Mouse (Mus musculus) neural tube, embryonic 12.5 days (tissue): ENCODE measurements at regions not wholly inside any gene's neighbourhood (a gene's known extent, or its start where the extent isn't known, plus 50 kb on each side); places are given as distances from the start of the nearest gene placed in this dataset.

Experiments used
- ATAC-seq: fragments of 200-750 bp; cut with Nextera tagmentation; 2 replicates; pipeline ENCODE4 v1.8.0; 2017; ENCODE audit warnings: low read depth, mild to moderate bottlenecking, moderate TSS enrichment, moderate library complexity; ENCODE audit not compliant: low FRiP score
- H3K27ac ChIP-seq: fragments of 300-500 bp; sonication (generic); 2 replicates; pipeline ENCODE4 v1.5.1; 2016
- H3K27me3 ChIP-seq: fragments of 300-500 bp; sonication (generic); replicated peaks from 2 replicates; pipeline ENCODE4 v1.6.1; 2016; ENCODE audit warnings: mild to moderate bottlenecking
- H3K36me3 ChIP-seq: fragments of 300-500 bp; sonication (generic); 2 replicates; pipeline ENCODE4 v1.6.1; 2016; ENCODE audit warnings: mild to moderate bottlenecking
- H3K4me1 ChIP-seq: fragments of 300-500 bp; sonication (generic); 2 replicates; pipeline ENCODE4 v1.6.1; 2016
- H3K4me2 ChIP-seq: fragments of 300-500 bp; sonication (generic); replicated peaks from 2 replicates; pipeline ENCODE4 v1.6.1; 2016; ENCODE audit warnings: mild to moderate bottlenecking
- H3K4me3 ChIP-seq: fragments of 300-500 bp; sonication (generic); 2 replicates; pipeline ENCODE4 v1.5.1; 2016
- H3K9ac ChIP-seq: fragments of 300-500 bp; sonication (generic); 2 replicates; pipeline ENCODE4 v1.6.1; 2016; ENCODE audit warnings: mild to moderate bottlenecking
- H3K9me3 ChIP-seq: fragments of 300-500 bp; sonication (generic); 2 replicates; pipeline ENCODE4 v1.6.1; 2016; ENCODE audit warnings: mild to moderate bottlenecking
- WGBS: fragments of 180-500 bp; shearing (Covaris S2); methylation state at CpG from one replicate; pipeline ENCODE4 v1.1.7; 2016; 5-methylcytosine and 5-hydroxymethylcytosine counted together

DNA sequence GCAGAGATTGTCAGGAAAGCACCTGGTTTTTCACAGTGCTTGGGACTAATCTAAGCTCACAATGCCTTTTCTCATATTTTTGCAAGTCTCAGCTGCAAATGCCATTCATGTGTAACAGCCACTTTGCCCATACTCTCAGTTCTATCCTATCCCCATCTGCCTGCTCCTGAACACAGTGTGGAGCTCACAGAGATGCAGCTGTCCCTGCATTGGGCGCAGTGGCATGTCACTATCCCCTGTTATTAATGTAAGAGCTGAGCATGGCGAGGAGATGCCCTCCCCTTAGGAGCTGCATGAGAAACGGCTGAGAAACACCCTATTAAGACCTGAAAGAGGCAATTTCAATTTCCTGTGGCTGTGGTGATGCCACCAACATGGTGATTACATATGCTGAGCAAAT is 1341.1 kb downstream of the Gsdmc2 start:
- ATAC-seq = no peak
- Histone ChIP-seq H3K4me2 (no peak overlapping the region), H3K36me3 (no peaks in the 10 kb centered on the region), H3K4me1 (no peaks in the 10 kb centered on the region), H3K4me3 (no peak overlapping the region), H3K27ac (no peak overlapping the region), H3K27me3 (no peaks in the 10 kb centered on the region), H3K9ac (no peak overlapping the region), H3K9me3 (no peaks in the 10 kb centered on the region)
- WGBS = 69% methylated on average over 3 of the region's 3 CpGs

DNA sequence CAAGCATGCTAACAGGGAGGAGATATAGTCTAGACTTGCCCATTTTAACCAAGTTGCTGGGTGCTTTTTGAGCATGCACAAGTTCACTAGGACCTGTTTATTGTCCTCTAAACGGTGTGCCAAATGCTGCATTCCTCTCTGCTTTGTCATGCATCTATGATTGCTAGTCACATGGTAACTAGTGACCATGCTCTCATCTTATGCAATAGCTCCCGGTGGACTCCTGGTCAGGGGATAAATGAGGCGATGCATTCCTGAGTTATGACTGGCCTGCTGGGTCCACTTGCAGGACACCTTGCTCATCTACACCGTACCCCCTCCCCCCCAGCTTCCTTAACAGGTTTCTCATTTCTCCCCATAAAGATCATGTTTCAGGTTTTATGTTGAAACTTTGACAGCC is 1344.0 kb downstream of the Gsdmc2 start:
- Histone ChIP-seq H3K27ac (no peak overlapping the region), H3K9me3 (no peaks in the 10 kb centered on the region), H3K4me2 (no peak overlapping the region), H3K4me1 (peaks cover 4% of the 10 kb centered on the region; the same call in 1 of the 2 replicates), H3K4me3 (no peak overlapping the region), H3K36me3 (no peaks in the 10 kb centered on the region), H3K9ac (no peak overlapping the region), H3K27me3 (no peaks in the 10 kb centered on the region)
- WGBS = 57% methylated on average over 4 of the region's 4 CpGs
- no peak for ATAC-seq

DNA sequence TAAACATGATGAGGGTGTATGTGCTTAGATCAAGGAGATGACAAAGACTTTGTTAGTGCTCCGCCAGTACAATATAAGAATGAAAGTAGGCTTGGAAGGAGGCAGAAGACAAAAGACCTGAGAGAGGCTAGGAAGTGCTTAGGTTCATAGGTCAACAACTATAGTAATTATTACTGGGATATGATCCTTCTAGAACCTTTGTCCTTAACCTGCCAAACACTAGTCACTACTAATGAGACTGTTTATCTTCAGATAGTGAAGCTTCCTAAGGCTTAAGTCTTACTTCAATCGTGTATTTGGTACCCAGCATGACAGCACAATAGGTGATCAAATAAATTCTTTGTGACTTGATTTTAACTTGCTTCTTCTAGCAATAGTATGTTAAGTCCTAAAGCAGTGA is 1344.5 kb downstream of the Gsdmc2 start:
- H3K9me3 ChIP-seq = no peaks in the 10 kb centered on the region
- H3K4me3 ChIP-seq = no peak overlapping the region
- H3K9ac ChIP-seq = no peak overlapping the region
- H3K4me1 ChIP-seq = peaks cover 5% of the 10 kb centered on the region; the same call in 1 of the 2 replicates
- no peaks in the 10 kb centered on the region for H3K36me3 ChIP-seq
- WGBS = 83% methylated on average over 2 of the region's 2 CpGs
- H3K27ac ChIP-seq = no peak overlapping the region
- H3K27me3 ChIP-seq = no peaks in the 10 kb centered on the region
- no peak overlapping the region for H3K4me2 ChIP-seq
- ATAC-seq = no peak

DNA sequence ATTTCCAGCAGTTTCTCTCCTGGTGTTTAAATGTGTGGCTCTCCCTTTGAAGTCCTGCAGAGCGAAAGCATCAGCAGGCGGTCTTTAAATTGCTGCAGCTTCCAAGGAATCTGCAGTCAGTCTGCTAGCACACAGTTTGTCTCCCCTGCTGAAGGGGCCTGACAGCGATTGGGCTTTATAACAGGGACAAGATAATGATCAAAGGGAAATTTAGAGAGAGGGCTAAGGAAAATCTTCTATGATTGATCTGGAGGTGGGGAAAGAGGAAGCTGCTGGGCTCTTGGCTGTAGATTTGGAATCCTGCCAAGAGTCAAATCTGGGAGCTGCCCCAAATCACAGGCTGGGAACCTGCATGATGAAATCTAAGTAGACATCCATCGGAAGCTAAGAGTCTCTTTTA is 1348.8 kb downstream of the Gsdmc2 start:
- WGBS = 8% methylated on average over 4 of the region's 4 CpGs
- Histone ChIP-seq H3K4me1 (peaks cover 5% of the 10 kb centered on the region; the same call in 1 of the 2 replicates), H3K9me3 (no peaks in the 10 kb centered on the region), H3K27ac (no peak overlapping the region), H3K4me2 (no peak overlapping the region), H3K27me3 (no peaks in the 10 kb centered on the region), H3K36me3 (no peaks in the 10 kb centered on the region), H3K4me3 (no peak overlapping the region), H3K9ac (no peak overlapping the region)
- ATAC-seq = no peak

DNA sequence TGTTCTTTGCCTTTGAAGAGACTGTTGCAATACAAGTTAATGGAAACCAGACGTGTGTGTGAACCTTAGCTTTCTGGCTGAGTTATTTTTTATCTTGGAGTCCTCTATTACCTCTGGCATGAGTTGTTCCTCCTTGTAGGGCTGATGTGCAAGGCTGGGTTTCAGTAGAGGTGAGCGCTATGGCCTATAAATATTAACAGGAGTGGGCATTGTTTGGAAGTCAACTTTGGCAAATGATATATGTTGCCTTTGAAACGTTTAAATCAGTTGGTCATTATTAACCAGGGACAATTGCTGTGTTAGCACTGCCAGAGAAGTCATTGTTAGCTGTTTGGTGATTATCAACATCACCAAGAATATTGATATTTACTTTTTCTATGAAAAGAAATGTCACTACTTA is 1352.6 kb downstream of the Gsdmc2 start:
- Histone ChIP-seq H3K4me2 (no peak overlapping the region), H3K4me1 (peaks cover 5% of the 10 kb centered on the region; the same call in 1 of the 2 replicates), H3K9me3 (no peaks in the 10 kb centered on the region), H3K36me3 (no peaks in the 10 kb centered on the region), H3K4me3 (no peak overlapping the region), H3K9ac (no peak overlapping the region), H3K27ac (no peak overlapping the region), H3K27me3 (no peaks in the 10 kb centered on the region)
- 35% methylated on average over 3 of the region's 3 CpGs for whole genome bisulfite sequencing
- ATAC-seq = no peak

DNA sequence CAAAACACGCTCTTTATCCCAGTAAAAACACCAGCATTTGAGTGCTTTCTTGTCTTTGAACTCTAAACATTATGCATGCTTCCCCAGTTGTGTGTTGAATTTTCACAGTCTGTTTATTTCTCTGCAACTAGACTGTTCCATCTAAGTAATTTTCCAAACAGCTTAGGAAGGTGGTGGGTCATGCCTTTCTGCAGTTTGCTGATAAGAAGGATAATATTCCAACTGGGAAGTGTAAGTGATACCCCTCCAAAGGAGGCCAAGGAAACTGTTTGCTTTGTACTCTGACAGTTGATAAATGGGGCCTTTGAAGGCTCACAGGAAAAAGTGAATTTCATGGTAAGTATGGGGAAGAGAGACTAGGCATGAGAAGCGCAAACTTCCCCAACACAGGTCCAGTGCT is 1354.4 kb downstream of the Gsdmc2 start:
- H3K36me3 ChIP-seq = no peaks in the 10 kb centered on the region
- no peaks in the 10 kb centered on the region for H3K27me3 ChIP-seq
- no peak overlapping the region for H3K9ac ChIP-seq
- no peaks in the 10 kb centered on the region for H3K9me3 ChIP-seq
- H3K4me1 ChIP-seq = no peaks in the 10 kb centered on the region
- H3K4me3 ChIP-seq = no peak overlapping the region
- H3K27ac ChIP-seq = no peak overlapping the region
- WGBS = 65% methylated on average over 2 of the region's 2 CpGs
- ATAC-seq = no peak
- no peak overlapping the region for H3K4me2 ChIP-seq

DNA sequence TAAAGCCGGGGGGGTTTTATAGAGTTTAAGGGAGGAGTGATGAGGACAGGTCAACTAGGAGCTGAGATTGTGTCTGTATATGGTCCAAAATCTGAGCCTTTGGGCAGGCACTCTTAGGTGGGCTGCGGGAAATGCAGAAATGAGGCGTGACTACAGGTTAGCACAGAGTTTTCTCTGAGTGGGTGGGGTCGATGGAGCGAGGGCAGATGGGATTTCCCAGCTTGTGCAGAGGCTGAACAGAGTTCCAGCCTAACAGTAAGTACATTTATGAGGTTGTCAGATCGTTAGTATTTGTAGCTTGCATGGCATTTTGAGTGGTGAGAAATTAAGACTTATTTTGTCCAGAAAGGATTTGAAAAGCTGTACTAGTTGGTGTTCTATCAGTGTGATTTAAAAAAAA is 1358.4 kb downstream of the Gsdmc2 start:
- Histone ChIP-seq H3K27ac (no peak overlapping the region), H3K9me3 (no peaks in the 10 kb centered on the region), H3K4me2 (no peak overlapping the region), H3K9ac (no peak overlapping the region), H3K4me3 (no peak overlapping the region), H3K36me3 (no peaks in the 10 kb centered on the region), H3K4me1 (no peaks in the 10 kb centered on the region), H3K27me3 (no peaks in the 10 kb centered on the region)
- WGBS = 85% methylated on average over 6 of the region's 6 CpGs
- ATAC-seq = no peak

DNA sequence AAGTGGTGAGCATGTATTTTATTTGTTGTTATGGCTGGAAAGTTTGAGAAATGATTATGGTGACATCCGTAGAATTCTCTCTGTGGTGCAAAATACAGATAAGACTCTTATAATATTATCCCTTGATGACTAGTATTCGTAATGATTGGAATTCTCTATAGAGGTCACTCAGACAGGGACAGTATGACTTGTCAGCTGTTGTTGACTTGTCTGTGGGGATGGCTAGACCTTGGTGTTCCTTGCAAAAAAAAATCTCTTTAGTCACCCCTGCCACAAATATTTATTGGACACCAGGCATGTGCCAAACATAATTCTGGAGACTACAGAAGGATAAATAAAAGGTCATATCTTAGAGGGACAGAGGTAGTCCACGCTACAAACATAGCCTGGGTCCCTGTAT is 1360.6 kb downstream of the Gsdmc2 start:
- no peaks in the 10 kb centered on the region for H3K9me3 ChIP-seq
- H3K27me3 ChIP-seq = no peaks in the 10 kb centered on the region
- H3K4me1 ChIP-seq = no peaks in the 10 kb centered on the region
- H3K4me2 ChIP-seq = no peak overlapping the region
- 94% methylated on average over 3 of the region's 3 CpGs for WGBS
- ATAC-seq = no peak
- H3K4me3 ChIP-seq = no peak overlapping the region
- no peak overlapping the region for H3K27ac ChIP-seq
- H3K9ac ChIP-seq = no peak overlapping the region
- no peaks in the 10 kb centered on the region for H3K36me3 ChIP-seq

DNA sequence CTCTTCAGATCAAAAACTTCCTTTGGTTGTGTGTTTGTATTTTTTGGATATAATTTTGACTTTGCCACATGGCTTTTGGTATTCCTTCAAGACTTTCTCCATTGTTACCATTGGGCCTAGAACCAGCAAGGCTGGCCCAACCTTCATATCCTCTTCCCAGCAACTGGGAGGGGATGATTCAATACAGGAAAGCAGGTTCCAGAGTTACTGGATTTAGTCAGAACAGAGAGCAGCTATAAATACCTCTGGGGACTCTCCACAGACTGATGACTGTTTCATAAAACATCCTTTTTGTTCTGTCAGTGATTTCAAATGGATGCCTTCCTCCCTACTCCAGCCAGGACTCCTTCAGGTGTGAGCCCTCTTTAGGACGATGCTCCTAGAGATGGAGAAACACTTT is 1361.4 kb downstream of the Gsdmc2 start:
- ATAC-seq = no peak
- 86% methylated on average over 1 of the region's 1 CpGs for WGBS
- no peak overlapping the region for H3K9ac ChIP-seq

DNA sequence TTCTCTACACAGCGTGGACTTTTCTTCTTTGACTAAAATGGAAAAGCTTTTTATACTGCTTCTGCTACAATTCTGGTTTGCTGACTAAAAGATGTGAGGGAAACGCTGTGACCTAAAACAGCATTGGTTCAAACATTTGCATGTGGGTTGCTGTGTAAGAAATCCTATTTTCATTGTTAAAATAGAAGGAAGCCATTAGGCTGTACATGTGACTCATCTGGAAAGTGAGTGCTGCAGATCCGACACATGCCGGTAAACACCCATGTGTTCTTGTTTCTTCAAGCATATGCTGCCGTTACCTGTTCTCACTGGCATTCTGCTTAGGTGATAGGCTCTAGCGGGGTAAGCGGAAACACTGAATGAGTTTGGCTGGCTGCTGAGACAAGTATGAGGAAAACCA is 1362.6 kb downstream of the Gsdmc2 start:
- Histone ChIP-seq H3K4me3 (no peak overlapping the region), H3K9ac (no peak overlapping the region), H3K27me3 (no peaks in the 10 kb centered on the region), H3K27ac (no peak overlapping the region), H3K4me2 (no peak overlapping the region), H3K4me1 (no peaks in the 10 kb centered on the region), H3K9me3 (no peaks in the 10 kb centered on the region), H3K36me3 (no peaks in the 10 kb centered on the region)
- 90% methylated on average over 7 of the region's 7 CpGs for WGBS
- no peak for ATAC-seq

More for the DNA sequence above, 1361.4 kb downstream of the Gsdmc2 start:
- no peak overlapping the region for H3K27ac ChIP-seq
- no peak overlapping the region for H3K4me2 ChIP-seq
- H3K4me1 ChIP-seq = no peaks in the 10 kb centered on the region
- H3K4me3 ChIP-seq = no peak overlapping the region
- H3K36me3 ChIP-seq = no peaks in the 10 kb centered on the region
- H3K27me3 ChIP-seq = no peaks in the 10 kb centered on the region
- H3K9me3 ChIP-seq = no peaks in the 10 kb centered on the region

DNA sequence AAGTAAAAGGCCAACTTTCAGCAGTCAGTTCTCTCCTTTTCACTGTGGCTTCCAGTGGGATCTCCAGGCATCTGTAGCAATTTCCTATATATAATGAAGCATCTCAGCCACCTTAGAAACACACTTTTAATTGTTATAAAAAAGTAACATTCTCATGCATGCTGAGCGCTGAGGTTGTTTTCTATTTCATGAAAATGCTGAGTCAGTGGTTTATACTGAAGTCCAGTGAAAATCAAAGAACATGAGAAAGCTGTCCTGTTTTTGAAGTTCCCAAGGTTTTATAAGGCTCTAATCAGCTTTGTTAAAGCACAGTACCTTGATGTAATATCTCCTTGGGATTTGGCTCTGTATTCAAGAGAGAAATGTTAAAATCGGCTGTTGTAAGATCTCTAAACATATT is 1367.2 kb downstream of the Gsdmc2 start:
- H3K27me3 ChIP-seq = peaks cover 18% of the 10 kb centered on the region
- no peak overlapping the region for H3K4me3 ChIP-seq
- no peaks in the 10 kb centered on the region for H3K4me1 ChIP-seq
- H3K27ac ChIP-seq = no peak overlapping the region
- H3K36me3 ChIP-seq = no peaks in the 10 kb centered on the region
- H3K9ac ChIP-seq = no peak overlapping the region
- no peak overlapping the region for H3K4me2 ChIP-seq
- H3K9me3 ChIP-seq = no peaks in the 10 kb centered on the region
- ATAC-seq = no peak
- WGBS = 88% methylated on average over 2 of the region's 2 CpGs

DNA sequence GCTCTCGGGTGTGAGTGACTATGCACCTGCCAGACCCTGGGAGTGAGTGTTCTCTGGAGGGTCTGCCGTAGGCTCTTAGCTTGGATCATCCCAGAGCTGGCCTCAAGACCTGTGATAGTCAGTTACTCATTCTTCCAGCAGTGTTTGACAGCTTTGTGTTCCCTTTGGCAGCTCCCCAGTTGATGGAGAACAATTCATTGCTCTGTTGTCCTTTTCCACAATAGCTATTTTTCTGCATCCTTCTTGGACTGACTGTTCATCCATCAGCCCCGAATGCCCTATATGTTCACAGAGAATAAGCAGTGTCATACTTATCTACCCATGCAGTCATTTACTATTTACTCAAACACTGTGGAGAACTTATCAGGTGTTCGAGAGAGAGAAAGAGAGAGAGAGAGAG is 1368.5 kb downstream of the Gsdmc2 start:
- Histone ChIP-seq H3K27me3 (peaks cover 22% of the 10 kb centered on the region), H3K27ac (no peak overlapping the region), H3K36me3 (no peaks in the 10 kb centered on the region), H3K4me3 (no peak overlapping the region), H3K9ac (no peak overlapping the region), H3K9me3 (no peaks in the 10 kb centered on the region), H3K4me1 (0 out of 2 replicates have a peak, but pooled peaks cover 2% of the 10 kb centered on the region), H3K4me2 (no peak overlapping the region)
- no peak for ATAC-seq
- WGBS = 81% methylated on average over 4 of the region's 4 CpGs

DNA sequence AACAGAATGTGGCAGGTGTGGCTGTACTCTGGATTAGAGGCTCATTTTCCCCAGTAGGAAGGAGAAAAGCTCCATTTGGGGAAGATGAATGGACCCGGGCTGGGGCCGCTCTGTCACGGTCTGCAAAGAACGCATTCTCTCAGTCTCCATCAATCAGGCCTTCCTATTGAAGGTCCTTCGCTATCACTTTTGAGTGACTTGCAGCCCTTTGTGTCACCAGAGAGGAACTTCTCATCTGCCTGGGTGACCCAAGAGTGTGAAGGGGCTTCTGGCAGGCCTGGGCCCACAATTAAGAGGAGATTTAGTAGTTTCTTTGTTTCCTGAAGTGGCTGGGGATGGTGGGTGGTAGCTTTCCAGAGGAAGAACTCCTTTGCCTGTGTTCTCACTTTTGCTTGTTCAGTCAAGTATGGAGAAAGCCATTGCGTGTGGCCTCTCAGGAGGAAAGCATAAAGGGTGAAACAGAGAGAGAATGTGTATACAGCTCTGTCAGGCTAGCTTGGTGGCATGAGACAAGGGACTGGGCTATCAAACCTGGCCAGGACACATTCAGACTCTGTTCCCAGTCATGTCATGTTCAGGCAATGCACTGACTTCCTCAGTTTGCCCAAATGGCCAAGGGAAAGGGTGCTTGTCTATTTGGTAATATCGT is 1374.2 kb downstream of the Gsdmc2 start:
- H3K4me1 ChIP-seq = peaks cover 11% of the 10 kb centered on the region; the same call in 1 of the 2 replicates
- no peaks in the 10 kb centered on the region for H3K36me3 ChIP-seq
- 11% methylated on average over 7 of the region's 7 CpGs for WGBS
- peak; percentile 93 for ATAC-seq
- H3K27ac ChIP-seq = no peak overlapping the region
- no peaks in the 10 kb centered on the region for H3K9me3 ChIP-seq
- no peak overlapping the region for H3K4me3 ChIP-seq
- peaks cover 46% of the 10 kb centered on the region for H3K27me3 ChIP-seq
- H3K9ac ChIP-seq = no peak overlapping the region
- no peak overlapping the region for H3K4me2 ChIP-seq
